Mouse (Mus musculus) left cerebral cortex, postnatal 4 days (tissue): Measurements from ENCODE around the gene Ppp1r14d. TPM values are rescaled to one million over a fixed set of nuclear protein-coding genes. Genes with fewer than 3 reads are reported as not detected.

Experiments used
- DNase-seq: peaks from one replicate; pipeline ENCODE4 v3.0.0-alpha.2; 2022
- intact Hi-C: fragments of 180-260 bp; cut with DNase I; formaldehyde crosslinking; loops from one replicate; pipeline ENCODE4 v1.15.1; 2025
- total RNA-seq, 2 experiments: library from RNA; stranded (reverse); gene quantifications; 2 replicates each; pipeline ENCODE4 v1.2.3; 2021

The Ppp1r14d gene
- total RNA-seq, 2 experiments from 2014 or later: not detected

DNA sequence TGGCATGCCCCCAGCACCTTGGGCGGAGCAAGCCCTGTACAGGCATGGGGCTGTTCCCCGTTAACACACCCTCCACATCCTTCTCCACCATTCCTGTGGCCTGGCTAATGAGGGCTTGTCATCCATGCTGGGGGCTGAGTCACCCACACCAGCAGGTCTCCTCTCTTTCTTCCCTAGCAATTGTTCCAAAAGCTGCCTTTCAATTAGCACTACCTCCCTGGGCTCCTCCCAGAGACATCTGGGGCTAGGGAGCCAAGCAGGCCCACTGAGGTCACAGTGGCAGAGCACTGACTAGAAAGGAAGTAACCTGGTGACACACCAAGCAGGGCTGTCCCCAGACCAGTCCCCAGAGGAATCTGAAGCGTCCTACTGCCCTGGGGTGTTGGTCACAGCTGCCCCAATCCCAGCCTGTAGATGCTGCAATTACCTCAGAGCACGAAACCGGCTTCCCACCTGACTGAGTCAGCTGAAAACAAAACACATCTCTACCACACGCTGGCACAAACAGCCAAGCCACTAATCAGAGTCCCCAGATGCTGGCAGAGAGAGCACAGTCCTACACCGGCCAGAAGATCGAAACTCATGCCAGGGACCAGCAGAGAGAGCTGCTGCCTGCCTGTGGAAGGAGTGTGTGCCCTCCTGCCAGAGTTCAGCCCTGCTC lies 55.6 kb downstream of the Ppp1r14d start, which contains the start of gene Gm14137:
Gm14137 (plus strand) TSS at position 519 of the 661 bp plus-strand sequence.
- peak; percentile 62 for DNase-seq
- intact Hi-C loops: no loop called here

DNA sequence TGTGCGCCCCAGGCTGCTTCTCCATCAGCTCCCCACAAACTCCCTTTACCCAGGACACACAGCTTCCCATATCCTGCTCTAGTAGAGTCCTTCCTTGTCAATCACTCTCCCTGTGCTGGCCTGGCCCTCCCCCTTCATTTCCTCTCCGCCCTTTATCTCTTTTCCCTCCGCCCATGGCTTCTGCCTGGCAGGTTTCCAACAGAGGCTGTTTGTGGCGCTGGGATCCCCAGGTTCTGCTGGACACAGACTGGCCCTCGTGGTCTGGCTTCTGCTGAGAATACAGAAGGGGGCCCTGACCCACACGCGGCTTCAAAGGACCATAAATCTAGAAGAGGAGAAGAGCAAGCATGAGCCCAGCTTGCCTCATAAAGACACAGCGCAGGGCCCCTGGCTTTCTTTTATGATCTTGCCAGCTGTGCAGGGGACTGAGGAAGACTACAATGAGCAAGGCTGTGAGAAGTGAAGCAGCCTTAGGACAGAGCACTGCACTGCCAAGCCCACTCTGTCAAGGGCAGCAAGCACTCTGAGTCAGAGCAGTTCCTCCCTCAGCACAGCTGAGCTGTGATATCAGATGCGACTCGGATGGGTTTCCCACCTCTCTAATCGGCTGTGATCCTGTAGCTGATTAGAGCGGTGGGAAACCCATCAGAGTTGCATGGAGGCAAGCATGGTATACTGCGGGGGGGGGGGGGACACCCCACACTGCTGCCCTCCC lies 56.7 kb downstream of the Ppp1r14d start:
- intact Hi-C loops: no loop called here

DNA sequence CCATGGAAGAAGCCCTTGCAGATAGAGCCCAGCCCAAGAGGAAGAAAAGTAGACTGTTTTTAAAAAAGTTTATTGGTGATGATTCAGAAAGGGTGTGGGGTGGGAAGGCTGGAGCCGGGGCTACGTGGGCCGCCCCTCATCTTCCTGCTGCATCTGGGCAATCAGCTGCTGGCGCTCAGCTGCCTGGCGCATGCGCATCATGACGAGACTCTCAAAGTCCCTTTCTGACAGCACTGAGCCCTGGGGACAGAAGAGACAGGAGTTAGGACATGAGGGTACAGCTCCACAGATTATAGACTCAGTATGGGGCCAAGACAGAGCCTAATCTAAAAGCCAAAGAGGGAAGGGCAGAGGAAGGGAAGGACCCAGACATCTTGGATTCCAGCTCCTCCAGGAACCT lies 57.3 kb downstream of the Ppp1r14d start:
- intact Hi-C loops: no loop called here
- DNase-seq: no peak

More for the DNA sequence above, 56.7 kb downstream of the Ppp1r14d start:
- peak; percentile 70 for DNase-seq

DNA sequence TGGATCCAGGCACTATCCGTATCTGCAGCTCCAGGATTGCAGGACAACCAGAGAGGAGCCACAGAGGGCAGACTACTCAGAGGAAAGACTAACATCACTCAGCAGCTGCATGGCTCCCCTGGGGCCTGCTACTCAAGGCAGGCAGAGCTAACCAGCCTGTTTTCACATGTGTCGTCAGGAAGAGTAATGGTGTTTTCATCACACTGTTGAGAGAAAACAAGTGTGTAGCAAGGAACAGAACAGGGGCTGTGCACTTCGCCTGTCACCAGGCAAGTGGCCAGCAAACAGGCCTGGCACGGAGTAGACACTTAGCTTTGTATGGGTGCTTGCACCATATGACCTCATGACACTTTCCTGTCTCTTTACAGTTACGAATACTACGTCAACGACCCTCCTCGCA lies 58.1 kb downstream of the Ppp1r14d start:
- intact Hi-C loops: no loop called here
- DNase-seq: no peak

DNA sequence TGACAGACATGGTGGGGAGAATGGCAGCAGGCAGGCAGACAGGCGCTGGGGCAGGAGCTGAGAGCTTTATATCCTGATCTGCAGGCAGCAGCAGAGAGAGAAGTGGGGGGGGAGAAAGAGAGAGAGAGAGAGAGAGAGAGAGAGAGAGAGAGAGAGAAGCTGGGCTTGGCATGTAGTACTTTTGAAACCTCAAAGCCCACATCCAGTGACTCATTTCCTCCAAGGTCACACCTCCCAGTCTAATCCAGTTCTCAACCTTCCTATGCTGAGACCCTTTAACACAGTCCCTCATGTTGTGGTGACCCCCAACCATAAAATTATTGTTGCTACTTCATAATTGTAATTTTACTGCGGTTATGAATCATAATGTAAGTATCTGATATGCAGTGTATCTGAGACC lies 59.4 kb downstream of the Ppp1r14d start:
- intact Hi-C loops: no loop called here
- DNase-seq: no peak

Other genes with a start within 250 kb of the Ppp1r14d start
- gene Ccdc32, start 200.5 kb downstream of the Ppp1r14d start, total RNA-seq: 10 to 100 TPM; 41.6 to 43.4 TPM
- gene Rpusd2, start 195.1 kb downstream of the Ppp1r14d start, total RNA-seq: 1 to 10 TPM; 8.2 to 8.5 TPM
- gene Knl1, start 182.8 kb downstream of the Ppp1r14d start, total RNA-seq: 1 to 10 TPM; 3.3 to 3.4 TPM
- gene Rad51, start 117.1 kb downstream of the Ppp1r14d start, total RNA-seq: 1 to 10 TPM; 4.8 to 7.3 TPM
- 10 to 100 TPM; 38.4 to 44.5 TPM for gene Rmdn3, start 72.9 kb downstream of the Ppp1r14d start, total RNA-seq
- gene Gchfr, start 62.1 kb downstream of the Ppp1r14d start, total RNA-seq: not detected
- not detected for gene Gm14137, start 55.4 kb downstream of the Ppp1r14d start, total RNA-seq
- 10 to 100 TPM; 51.3 to 52.0 TPM for gene Zfyve19, start 21.3 kb downstream of the Ppp1r14d start, total RNA-seq
- 10 to 100 TPM; 25.0 to 25.1 TPM for gene Dnajc17, start 21.1 kb downstream of the Ppp1r14d start, total RNA-seq
- gene Spint1, start 7.5 kb upstream of the Ppp1r14d start, total RNA-seq: under 1 TPM; 0.26 to 0.83 TPM
- gene Rhov, start 41.4 kb upstream of the Ppp1r14d start, total RNA-seq: 10 to 100 TPM; 20.4 to 23.9 TPM
- gene Vps18, start 58.8 kb upstream of the Ppp1r14d start, total RNA-seq: 10 to 100 TPM; 29.3 to 31.3 TPM
- 1 to 10 TPM; 5.3 to 6.8 TPM for gene Dll4, start 95.9 kb upstream of the Ppp1r14d start, total RNA-seq
- 1 to 10 TPM; 6.7 to 7.7 TPM for gene Chac1, start 121.3 kb upstream of the Ppp1r14d start, total RNA-seq
- 10 to 100 TPM; 20.9 to 23.7 TPM for gene Ino80, start 247.8 kb upstream of the Ppp1r14d start, total RNA-seq